Mouse (Mus musculus) brain, embryonic 14.5 days (tissue): Measurements from ENCODE around the gene Triobp. TPM values are rescaled to one million over a fixed set of nuclear protein-coding genes. Genes with fewer than 3 reads are reported as not detected.

Experiments
- DNase-seq: peaks from one replicate; pipeline ENCODE4 v3.0.0-alpha.2; 2011; ENCODE audit warnings: low read depth
- CTCF ChIP-seq: fragments of 200-500 bp; IDR thresholded peaks from 2 replicates; pipeline ENCODE4 v1.5.1; 2012; ENCODE audit warnings: inconsistent platforms, mild to moderate bottlenecking, moderate library complexity, borderline replicate concordance; ENCODE audit not compliant: insufficient read depth, insufficient read length; ENCODE audit errors: extremely low read depth
- POLR2A ChIP-seq: fragments of 200-500 bp; IDR thresholded peaks from 2 replicates; pipeline ENCODE4 v1.6.1; 2012; ENCODE audit warnings: mild to moderate bottlenecking, inconsistent platforms, borderline replicate concordance; ENCODE audit not compliant: poor library complexity, insufficient read depth, insufficient read length, severe bottlenecking; ENCODE audit errors: extremely low read depth
- polyA plus RNA-seq: library from polyadenylated mRNA; depleted of rRNA; stranded (reverse); fragments of >200 nt; gene quantifications from 2 replicates; pipeline ENCODE4 v1.2.3, GENCODE M21; 2012

Gene Triobp
- polyA plus RNA-seq, 1 experiment = 74.5 TPM

GRCm38 (mm10) chr15:79009734-79010133 lies 62.2 kb downstream of the Triobp start:
- TF ChIP-seq POLR2A = no peak
- TF ChIP-seq CTCF = no peak
- no peak for DNase-seq

- peak; percentile 19 for DNase-seq
- no peak for TF ChIP-seq POLR2A
- TF ChIP-seq CTCF = no peak
Measured at GRCm38 (mm10) chr15:79011550-79011949, 64.0 kb downstream of the Triobp start.

GRCm38 (mm10) chr15:79013382-79013781 lies 65.9 kb downstream of the Triobp start:
- TF ChIP-seq POLR2A (no peak), CTCF (no peak)
- peak; percentile 84 for DNase-seq

GRCm38 (mm10) chr15:79018191-79018590 lies 70.7 kb downstream of the Triobp start:
- no peak for TF ChIP-seq CTCF
- no peak for TF ChIP-seq POLR2A

GRCm38 (mm10) chr15:79018886-79019285 lies 71.4 kb downstream of the Triobp start:
- DNase-seq = no peak
- TF ChIP-seq CTCF = peak; percentile 20; the same call in 1 of the 2 replicates
- TF ChIP-seq POLR2A = no peak

More at GRCm38 (mm10) chr15:79018191-79018590, 70.7 kb downstream of the Triobp start:
- no peak for DNase-seq

- TF ChIP-seq POLR2A = no peak
- no peak for TF ChIP-seq CTCF
- no peak for DNase-seq
Measured at GRCm38 (mm10) chr15:79022671-79023230, 75.2 kb downstream of the Triobp start.

- DNase-seq = no peak
- TF ChIP-seq POLR2A (no peak), CTCF (no peak)
Measured at GRCm38 (mm10) chr15:79023366-79023765, 75.8 kb downstream of the Triobp start.

- TF ChIP-seq POLR2A (no peak), CTCF (no peak)
- peak; percentile 39 for DNase-seq
Measured at GRCm38 (mm10) chr15:79025687-79026308, 78.3 kb downstream of the Triobp start.

- no peak for TF ChIP-seq POLR2A
- TF ChIP-seq CTCF = no peak
- peak; percentile 72 for DNase-seq
Measured at GRCm38 (mm10) chr15:79026511-79027290, 79.2 kb downstream of the Triobp start.

- TF ChIP-seq POLR2A = no peak
- DNase-seq = peak; percentile 30
Measured at GRCm38 (mm10) chr15:79027291-79028205, 80.0 kb downstream of the Triobp start.

- DNase-seq = peak; percentile 96
- peak; percentile 91 for TF ChIP-seq POLR2A
- no peak for TF ChIP-seq CTCF
Measured at GRCm38 (mm10) chr15:79028237-79028738, 80.8 kb downstream of the Triobp start, which contains the start of gene H1f0. H1f0 (plus strand) TSS chr15:79028450.

GRCm38 (mm10) chr15:79028823-79029484 lies 81.4 kb downstream of the Triobp start:
- DNase-seq = peak; percentile 14
- no peak for TF ChIP-seq CTCF
- no peak for TF ChIP-seq POLR2A

GRCm38 (mm10) chr15:79029519-79030241 lies 82.2 kb downstream of the Triobp start:
- peak; percentile 67 for DNase-seq
- TF ChIP-seq CTCF (no peak), POLR2A (no peak)
